Comparison of ENCODE assay signal across 9 mouse cellular contexts in the genomic region with DNA sequence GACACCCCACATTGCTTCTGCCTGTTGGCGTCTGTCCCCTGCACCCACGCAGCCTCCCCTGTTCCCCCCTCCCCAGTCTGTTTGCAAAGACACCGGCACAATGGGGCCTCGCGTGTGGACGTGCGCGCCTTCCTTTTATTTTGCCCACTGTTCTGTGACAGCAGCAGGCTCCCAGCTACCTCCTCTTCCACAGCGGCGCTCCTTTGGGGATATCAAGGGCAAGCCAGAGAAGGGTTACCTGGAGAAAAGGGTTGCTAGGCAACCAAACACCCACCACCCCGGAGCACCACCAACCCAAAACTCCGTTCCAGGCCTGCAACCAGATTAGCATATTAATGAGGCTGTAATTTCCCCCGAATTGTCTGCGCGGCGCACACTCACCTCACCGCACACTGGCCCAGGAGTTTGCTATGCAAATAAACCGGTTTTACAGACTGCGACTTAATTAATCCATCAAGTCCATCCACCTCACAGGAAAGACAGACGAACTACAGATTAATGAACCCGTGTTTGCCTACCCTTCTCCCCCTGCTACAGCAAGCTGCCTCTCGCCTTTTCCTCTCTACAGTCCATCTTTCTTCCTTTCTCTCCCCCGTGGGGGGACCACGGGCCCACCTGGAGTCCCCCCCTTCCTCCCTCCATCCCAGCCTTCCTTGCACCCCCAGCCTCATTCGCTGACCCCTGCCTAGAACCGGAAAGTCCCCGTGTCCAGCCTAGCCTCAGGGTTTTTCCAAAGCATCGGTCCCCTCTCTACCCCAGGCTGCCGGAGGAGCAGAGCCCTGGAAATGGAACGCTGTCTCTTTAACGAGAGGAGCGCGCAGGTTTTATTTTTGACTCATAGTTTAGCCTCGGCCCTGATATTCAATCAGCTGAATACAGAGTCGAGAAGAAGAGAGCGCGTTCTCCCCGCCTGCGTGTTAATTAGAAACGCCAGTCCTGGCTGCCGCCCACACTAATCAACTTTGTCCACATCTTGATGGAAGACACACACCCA. TPM values are rescaled to one million over a fixed set of nuclear protein-coding genes. Genes with fewer than 3 reads are reported as not detected.
DNase-seq lines count a peak whose midpoint lies in the region; ATAC-seq lines count a peak whose summit lies in the region.
"Had no signal": no experiment of that assay in that cellular context is flagged by ENCODE, and none has a peak within 500 bp of the region (broad histone marks: within the 10 kb centered on the region; RNA-seq: fewer than 3 reads in every experiment).

No protein-coding gene starts in this region.

- peaks cover 12% of the 10 kb centered on the region; the same call in 1 of the 2 replicates for H3K4me1 ChIP-seq in forebrain, embryonic 14.5 days (ENCODE audit: control insufficient read depth, insufficient read depth, low read length)

- H3K27ac ChIP-seq in forebrain, embryonic 14.5 days (ENCODE audit: low read depth, low read length), result peak overlapping the region; percentile 91
- H3K27ac ChIP-seq: liver, embryonic 14.5 days had no signal

- peak overlapping the region; percentile 26 for H3K4me3 ChIP-seq in forebrain, embryonic 14.5 days (ENCODE audit: low read depth, low read length)

- no peaks in the 10 kb centered on the region for H3K36me3 ChIP-seq in forebrain, embryonic 14.5 days (ENCODE audit: control insufficient read depth, insufficient read depth, low read length)

- peak; percentile 39 for DNase-seq in layer of hippocampus, adult 11-12 months (ENCODE audit: low spot score)
- DNase-seq in layer of hippocampus, adult 9-10 months (ENCODE audit: low spot score), result no peak
- peak; percentile 85 for DNase-seq in forebrain, embryonic 14.5 days (ENCODE audit: low spot score)
- DNase-seq in left cerebral cortex, postnatal 25 days (ENCODE audit: low spot score in 2 of 2), result peak; percentile 27 to 38
- peak; percentile 21 for DNase-seq in right cerebral cortex, postnatal 25 days
- DNase-seq in ovary, postnatal 10 days (ENCODE audit: low spot score), result no peak
- DNase-seq in ovary, postnatal 14 days (ENCODE audit: low spot score), result no peak
- DNase-seq in thymus, postnatal 36 days, result no peak

- ATAC-seq in forebrain, embryonic 14.5 days, result peak; percentile 89

- intact Hi-C loops in left cerebral cortex, postnatal 25 days (cut with DNase I), result no loop called here

- H3K9me3 ChIP-seq in forebrain, embryonic 14.5 days (replicated peaks; ENCODE audit: control insufficient read depth, low read length), result no peaks in the 10 kb centered on the region

- under 1% methylated on average over 41 of the region's 41 CpGs for WGBS in forebrain, embryonic 14.5 days

- peaks cover 3% of the 10 kb centered on the region; the same call in 1 of the 2 replicates for H3K27me3 ChIP-seq in forebrain, embryonic 14.5 days (replicated peaks; ENCODE audit: control insufficient read depth, insufficient read depth, low read length)

- peak overlapping the region; percentile 66 for H3K9ac ChIP-seq in forebrain, embryonic 14.5 days (ENCODE audit: low read length)
- H3K9ac ChIP-seq: liver, embryonic 14.5 days had no signal

- peak overlapping the region; percentile 60 for H3K4me2 ChIP-seq in forebrain, embryonic 14.5 days (ENCODE audit: low read length)

RNA-seq across cellular contexts. Expression of gene Lhx5, which starts 21.8 kb away (rescaled TPM):
- 3.5 and 5.1 TPM in 2 replicates for polyA plus RNA-seq in forebrain, embryonic 14.5 days (2014; fragmentation: Nextera tagmentation; extraction: Ambion mirVana)
- total RNA-seq in left cerebral cortex, postnatal 25 days (2021), result under 1 TPM; 0.21 to 0.25 TPM
- polyA plus RNA-seq: liver, embryonic 14.5 days had no signal

Comparison
In these comparisons a context has a peak if more than half of its experiments do, and no peak if none do; other contexts are left out.
1. DNase-seq: peak in layer of hippocampus, adult 11-12 months (single experiment), forebrain, embryonic 14.5 days (single experiment), left cerebral cortex, postnatal 25 days (2 of 2) and right cerebral cortex, postnatal 25 days (single experiment); none in layer of hippocampus, adult 9-10 months (single experiment), ovary, postnatal 10 days (single experiment), ovary, postnatal 14 days (single experiment) and thymus, postnatal 36 days (0 of 2).